Mouse (Mus musculus): ENCODE measurements at regions not wholly inside any gene's neighbourhood (a gene's known extent, or its start where the extent isn't known, plus 50 kb on each side); places are given as distances from the start of the nearest gene placed in this dataset.

DNA sequence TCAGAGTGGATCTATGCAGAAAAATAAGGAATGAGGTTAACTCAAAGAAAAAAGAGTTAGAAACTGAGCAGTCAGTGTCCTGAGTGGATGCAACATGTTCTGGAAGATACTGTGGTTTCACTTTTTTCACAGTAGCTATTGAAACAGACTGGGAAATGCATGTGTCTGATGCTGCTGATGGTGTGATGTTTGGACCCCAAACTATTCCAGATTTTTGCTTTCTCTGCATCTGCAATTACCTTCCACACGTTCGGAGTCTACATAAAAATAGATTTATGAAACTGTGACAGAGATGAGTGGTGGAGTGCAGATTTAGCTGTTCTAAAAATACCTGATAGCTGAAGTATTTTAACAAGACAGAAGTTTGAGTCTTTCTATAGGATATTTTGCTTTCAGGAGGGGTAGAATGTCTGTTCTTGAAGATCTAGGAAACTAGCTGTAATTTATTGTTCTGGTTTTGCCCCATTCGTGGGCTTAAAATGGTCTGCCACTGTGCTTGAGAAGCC is 545.3 kb downstream of the Stim2 start:
- no peak for ATAC-seq (ENCODE audit: insufficient read depth, low FRiP score)
- WGBS: 75% methylated on average over 3 of the region's 3 CpGs

GRCm38 (mm10) chr5:54578519-54578918 is 580.2 kb downstream of the Stim2 start:
- Histone ChIP-seq H3K36me3 (ENCODE audit: control insufficient read depth, insufficient read depth, low read length) (no peaks in the 10 kb centered on the region), H3K9me3 (replicated peaks; ENCODE audit: control insufficient read depth, low read length) (no peaks in the 10 kb centered on the region), H3K9ac (ENCODE audit: low read length) (no peak overlapping the region), H3K4me1 (ENCODE audit: control insufficient read depth, insufficient read depth, low read length) (no peaks in the 10 kb centered on the region), H3K27me3 (ENCODE audit: control insufficient read depth, insufficient read depth, low read length) (no peaks in the 10 kb centered on the region), H3K4me3 (replicated peaks; ENCODE audit: low read length) (no peak overlapping the region), H3K4me2 (ENCODE audit: low read depth, low read length) (no peak overlapping the region), H3K27ac (ENCODE audit: low read length) (no peak overlapping the region)
- WGBS: 77% methylated on average over 2 of the region's 2 CpGs
- ATAC-seq (ENCODE audit: insufficient read depth, low FRiP score): no peak

More for the DNA sequence above, 545.3 kb downstream of the Stim2 start:
- Histone ChIP-seq H3K9me3 (replicated peaks; ENCODE audit: control insufficient read depth, low read length) (no peaks in the 10 kb centered on the region), H3K9ac (ENCODE audit: low read length) (no peak overlapping the region), H3K36me3 (ENCODE audit: control insufficient read depth, insufficient read depth, low read length) (no peaks in the 10 kb centered on the region), H3K27me3 (ENCODE audit: control insufficient read depth, insufficient read depth, low read length) (no peaks in the 10 kb centered on the region), H3K4me1 (ENCODE audit: control insufficient read depth, insufficient read depth, low read length) (no peaks in the 10 kb centered on the region), H3K27ac (ENCODE audit: low read length) (no peak overlapping the region), H3K4me3 (replicated peaks; ENCODE audit: low read length) (no peak overlapping the region), H3K4me2 (ENCODE audit: low read depth, low read length) (no peak overlapping the region)

- no peak for ATAC-seq (ENCODE audit: insufficient read depth, low FRiP score)
- WGBS: 82% methylated on average over 4 of the region's 4 CpGs
- H3K36me3 ChIP-seq (ENCODE audit: control insufficient read depth, insufficient read depth, low read length): no peaks in the 10 kb centered on the region
These were observed 581.2 kb downstream of the Stim2 start for GRCm38 (mm10) chr5:54579458-54579857.

GRCm38 (mm10) chr5:54582175-54582574 is 583.9 kb downstream of the Stim2 start:
- 83% methylated on average over 2 of the region's 2 CpGs for WGBS
- H3K9ac ChIP-seq (ENCODE audit: low read length): no peak overlapping the region
- H3K27ac ChIP-seq (ENCODE audit: low read length): no peak overlapping the region
- no peaks in the 10 kb centered on the region for H3K9me3 ChIP-seq (replicated peaks; ENCODE audit: control insufficient read depth, low read length)
- no peaks in the 10 kb centered on the region for H3K27me3 ChIP-seq (ENCODE audit: control insufficient read depth, insufficient read depth, low read length)
- H3K4me2 ChIP-seq (ENCODE audit: low read depth, low read length): no peak overlapping the region
- H3K36me3 ChIP-seq (ENCODE audit: control insufficient read depth, insufficient read depth, low read length): no peaks in the 10 kb centered on the region
- H3K4me3 ChIP-seq (replicated peaks; ENCODE audit: low read length): no peak overlapping the region
- no peaks in the 10 kb centered on the region for H3K4me1 ChIP-seq (ENCODE audit: control insufficient read depth, insufficient read depth, low read length)
- no peak for ATAC-seq (ENCODE audit: insufficient read depth, low FRiP score)

More at GRCm38 (mm10) chr5:54579458-54579857, 581.2 kb downstream of the Stim2 start:
- Histone ChIP-seq H3K4me2 (ENCODE audit: low read depth, low read length) (no peak overlapping the region), H3K9ac (ENCODE audit: low read length) (no peak overlapping the region), H3K27ac (ENCODE audit: low read length) (no peak overlapping the region), H3K9me3 (replicated peaks; ENCODE audit: control insufficient read depth, low read length) (no peaks in the 10 kb centered on the region), H3K27me3 (ENCODE audit: control insufficient read depth, insufficient read depth, low read length) (no peaks in the 10 kb centered on the region), H3K4me3 (replicated peaks; ENCODE audit: low read length) (no peak overlapping the region), H3K4me1 (ENCODE audit: control insufficient read depth, insufficient read depth, low read length) (no peaks in the 10 kb centered on the region)

GRCm38 (mm10) chr5:54588332-54589020 is 590.2 kb downstream of the Stim2 start:
- Histone ChIP-seq H3K27me3 (ENCODE audit: control insufficient read depth, insufficient read depth, low read length) (no peaks in the 10 kb centered on the region), H3K4me1 (ENCODE audit: control insufficient read depth, insufficient read depth, low read length) (no peaks in the 10 kb centered on the region), H3K4me3 (replicated peaks; ENCODE audit: low read length) (no peak overlapping the region), H3K36me3 (ENCODE audit: control insufficient read depth, insufficient read depth, low read length) (no peaks in the 10 kb centered on the region), H3K9ac (ENCODE audit: low read length) (no peak overlapping the region), H3K9me3 (replicated peaks; ENCODE audit: control insufficient read depth, low read length) (no peaks in the 10 kb centered on the region), H3K27ac (ENCODE audit: low read length) (no peak overlapping the region), H3K4me2 (ENCODE audit: low read depth, low read length) (no peak overlapping the region)
- WGBS: 65% methylated on average over 2 of the region's 2 CpGs
- ATAC-seq (ENCODE audit: insufficient read depth, low FRiP score): no peak

DNA sequence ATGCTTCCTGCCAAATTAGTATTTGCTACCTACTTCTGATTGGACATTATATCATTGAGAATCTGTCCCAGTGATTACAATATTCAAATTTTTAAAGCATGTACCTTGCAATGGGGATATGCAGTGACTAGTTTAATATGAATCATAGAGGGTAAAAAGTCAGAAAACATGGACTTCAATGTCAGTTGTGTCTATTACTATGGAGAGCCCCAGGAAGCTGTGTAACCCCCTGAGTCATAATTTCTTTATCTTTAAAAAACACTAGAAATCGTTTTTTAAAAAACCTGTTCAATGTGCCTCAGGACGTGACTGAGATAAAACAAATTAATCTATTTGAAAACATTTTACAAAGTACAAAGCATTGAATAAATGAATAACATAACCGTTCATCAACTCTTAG is 612.7 kb downstream of the Stim2 start:
- no peak overlapping the region for H3K27ac ChIP-seq (ENCODE audit: low read length)
- no peaks in the 10 kb centered on the region for H3K27me3 ChIP-seq (ENCODE audit: control insufficient read depth, insufficient read depth, low read length)
- WGBS: 61% methylated on average over 3 of the region's 3 CpGs
- no peak for ATAC-seq (ENCODE audit: insufficient read depth, low FRiP score)
- H3K4me1 ChIP-seq (ENCODE audit: control insufficient read depth, insufficient read depth, low read length): no peaks in the 10 kb centered on the region
- H3K9me3 ChIP-seq (replicated peaks; ENCODE audit: control insufficient read depth, low read length): no peaks in the 10 kb centered on the region
- H3K4me3 ChIP-seq (replicated peaks; ENCODE audit: low read length): no peak overlapping the region
- no peak overlapping the region for H3K9ac ChIP-seq (ENCODE audit: low read length)
- H3K36me3 ChIP-seq (ENCODE audit: control insufficient read depth, insufficient read depth, low read length): no peaks in the 10 kb centered on the region
- H3K4me2 ChIP-seq (ENCODE audit: low read depth, low read length): no peak overlapping the region

- 14% methylated on average over 3 of the region's 3 CpGs for WGBS
- ATAC-seq (ENCODE audit: insufficient read depth, low FRiP score): peak; percentile 50; the same call in 1 of the 2 replicates
- Histone ChIP-seq H3K27ac (ENCODE audit: low read length) (no peak overlapping the region), H3K27me3 (ENCODE audit: control insufficient read depth, insufficient read depth, low read length) (no peaks in the 10 kb centered on the region), H3K4me1 (ENCODE audit: control insufficient read depth, insufficient read depth, low read length) (no peaks in the 10 kb centered on the region), H3K36me3 (ENCODE audit: control insufficient read depth, insufficient read depth, low read length) (no peaks in the 10 kb centered on the region), H3K4me3 (replicated peaks; ENCODE audit: low read length) (no peak overlapping the region), H3K4me2 (ENCODE audit: low read depth, low read length) (no peak overlapping the region), H3K9me3 (replicated peaks; ENCODE audit: control insufficient read depth, low read length) (no peaks in the 10 kb centered on the region), H3K9ac (ENCODE audit: low read length) (no peak overlapping the region)
These were observed 624.4 kb downstream of the Stim2 start for GRCm38 (mm10) chr5:54622733-54623132.

DNA sequence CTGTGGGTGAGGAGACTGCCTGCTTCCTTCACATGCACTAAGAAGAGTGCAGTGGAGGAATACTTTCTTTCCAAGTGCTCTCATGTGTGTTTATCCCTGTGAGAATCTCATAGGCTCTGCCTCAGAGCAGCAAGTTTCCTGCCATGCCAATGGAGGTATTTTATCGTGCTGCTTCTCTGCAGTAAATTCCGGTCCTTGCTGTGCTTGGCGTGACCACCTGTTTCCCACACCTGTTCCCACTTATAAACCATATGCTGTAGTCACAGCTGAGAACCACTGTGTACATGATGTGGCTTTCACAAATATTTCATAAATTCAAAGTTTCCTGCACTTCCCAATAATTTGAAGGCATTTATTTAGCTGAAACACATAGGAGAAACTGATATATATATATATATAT is 634.0 kb downstream of the Stim2 start:
- WGBS: 73% methylated on average over 3 of the region's 3 CpGs
- Histone ChIP-seq H3K27ac (ENCODE audit: low read length) (no peak overlapping the region), H3K27me3 (ENCODE audit: control insufficient read depth, insufficient read depth, low read length) (no peaks in the 10 kb centered on the region), H3K4me2 (ENCODE audit: low read depth, low read length) (no peak overlapping the region), H3K9me3 (replicated peaks; ENCODE audit: control insufficient read depth, low read length) (no peaks in the 10 kb centered on the region), H3K4me3 (replicated peaks; ENCODE audit: low read length) (no peak overlapping the region), H3K4me1 (ENCODE audit: control insufficient read depth, insufficient read depth, low read length) (no peaks in the 10 kb centered on the region), H3K9ac (ENCODE audit: low read length) (no peak overlapping the region), H3K36me3 (ENCODE audit: control insufficient read depth, insufficient read depth, low read length) (no peaks in the 10 kb centered on the region)
- ATAC-seq (ENCODE audit: insufficient read depth, low FRiP score): no peak

All from stomach, embryonic 16.5 days (tissue).